Mouse (Mus musculus) naive thymus-derived CD4-positive, alpha-beta T cell, adult 5 months (primary cell): Measurements from ENCODE around the gene BC035044. TPM values are rescaled to one million over a fixed set of nuclear protein-coding genes. Genes with fewer than 3 reads are reported as not detected.

Experiments
- polyA plus RNA-seq: library from polyadenylated mRNA; unstranded; fragments of 100-300 nt; shearing (Covaris generic); gene quantifications from one replicate; pipeline ENCODE4 v1.2.1, GENCODE M21; 2017

The BC035044 gene
- polyA plus RNA-seq, result 1.6 TPM

GRCm38 (mm10) chr6:128890948-128891355, at the start of gene BC035044:
TSS of gene BC035044 (minus strand) at chr6:128891126.

GRCm38 (mm10) chr6:128934081-128934480, 43.2 kb upstream of the BC035044 start, which contains the start of gene Clec2g:
TSS of gene Clec2g (plus strand) at chr6:128934381.

DNA sequence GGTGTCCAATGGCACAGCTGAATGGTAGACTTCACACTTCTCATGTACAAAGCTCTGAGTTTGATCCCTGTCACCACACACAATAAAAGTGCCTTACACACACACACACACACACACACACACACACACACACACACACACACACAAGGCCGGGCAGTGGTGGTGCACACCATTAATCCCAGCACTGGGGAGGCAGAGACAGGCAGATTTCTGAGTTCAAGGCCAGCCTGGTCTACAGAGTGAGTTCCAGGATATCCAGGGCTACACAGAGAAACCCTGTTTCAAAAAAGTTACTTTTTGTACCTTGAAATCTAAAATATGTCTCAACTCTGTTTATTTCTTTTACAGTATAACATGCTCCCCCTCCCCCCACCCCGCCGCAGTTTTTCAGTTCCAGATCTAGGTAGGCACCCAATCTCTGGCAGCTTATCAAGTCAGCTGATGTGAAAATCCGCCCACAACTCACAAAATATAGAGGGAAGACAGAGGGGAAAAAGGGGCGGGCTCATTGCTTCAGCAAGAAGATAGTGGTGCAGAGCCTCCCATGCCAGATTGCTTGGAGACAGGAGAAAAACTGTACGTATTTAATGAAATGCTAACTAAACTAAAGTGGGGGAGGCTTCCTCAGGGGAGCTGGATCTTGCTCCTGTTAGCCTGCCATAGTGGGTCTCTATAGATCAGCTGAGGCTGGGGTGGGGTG, 3.7 kb downstream of the BC035044 start, which contains the start of gene Clec2i:
Gene Clec2i (plus strand): TSS at position 498 of the 700 bp plus-strand sequence.

GRCm38 (mm10) chr6:128826132-128826531, 64.8 kb downstream of the BC035044 start, which contains the start of the genes Gm44511 and Klrb1b:
TSS of gene Gm44511 (minus strand) at chr6:128826315.
TSS of gene Klrb1b (minus strand) at chr6:128826331.

Other genes with a start within 250 kb of the BC035044 start
- gene Clec2h, start 228.7 kb downstream of the BC035044 start, polyA plus RNA-seq, result not detected
- 0.55 TPM for gene Klrb1, start 168.1 kb downstream of the BC035044 start, polyA plus RNA-seq
- gene Klrb1c, start 101.9 kb downstream of the BC035044 start, polyA plus RNA-seq, result 0.30 TPM
- not detected for gene Gm44511, start 64.8 kb downstream of the BC035044 start, polyA plus RNA-seq
- not detected for gene Klrb1b, start 64.8 kb downstream of the BC035044 start, polyA plus RNA-seq
- gene Clec2i, start 3.5 kb downstream of the BC035044 start, polyA plus RNA-seq, result 63.9 TPM
- not detected for gene Clec2g, start 43.3 kb upstream of the BC035044 start, polyA plus RNA-seq
- not detected for gene Klrb1f, start 154.8 kb upstream of the BC035044 start, polyA plus RNA-seq
- gene Clec2e, start 209.8 kb upstream of the BC035044 start, polyA plus RNA-seq, result not detected